Comparison of ENCODE assay signal across 8 mouse cellular contexts in the genomic region with DNA sequence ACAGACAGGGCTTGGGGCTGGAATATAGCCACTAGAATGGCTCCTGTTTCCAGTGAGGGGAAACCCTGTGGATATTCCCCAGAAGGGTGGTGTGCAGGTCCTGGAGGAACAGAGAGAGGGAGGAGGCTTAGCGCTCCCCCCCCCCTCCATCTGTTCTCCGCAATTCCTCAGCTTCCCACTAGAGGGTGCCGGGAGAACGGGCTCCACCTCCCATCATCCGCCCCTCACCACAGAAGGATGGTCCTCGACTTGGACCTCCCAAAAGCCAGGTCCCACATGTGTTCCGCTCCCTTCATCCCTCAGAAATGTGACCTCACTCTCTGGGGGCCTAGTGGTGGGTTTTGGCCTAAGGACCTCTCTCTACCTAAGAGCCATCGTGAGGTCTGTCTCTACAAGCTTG. TPM values are rescaled to one million over a fixed set of nuclear protein-coding genes. Genes with fewer than 3 reads are reported as not detected.
DNase-seq lines count a peak whose midpoint lies in the region; ATAC-seq and TF ChIP-seq lines count a peak whose summit lies in the region.

No protein-coding gene starts in this region.

- H3K36me3 ChIP-seq in forebrain, embryonic 14.5 days (ENCODE audit: control insufficient read depth, insufficient read depth, low read length), result no peaks in the 10 kb centered on the region
- no peaks in the 10 kb centered on the region for H3K36me3 ChIP-seq in hindbrain, embryonic 12.5 days
- no peaks in the 10 kb centered on the region for H3K36me3 ChIP-seq in lung, embryonic 14.5 days (ENCODE audit: insufficient read depth)

- WGBS in forebrain, embryonic 14.5 days, result 5% methylated on average over 8 of the region's 8 CpGs
- WGBS in hindbrain, embryonic 12.5 days, result 3% methylated on average over 8 of the region's 8 CpGs
- 2% methylated on average over 8 of the region's 8 CpGs for WGBS in lung, embryonic 14.5 days

- no peaks in the 10 kb centered on the region; the same call in 1 of the 2 replicates for H3K9me3 ChIP-seq in forebrain, embryonic 14.5 days (replicated peaks; ENCODE audit: control insufficient read depth, low read length)
- no peaks in the 10 kb centered on the region; the same call in 1 of the 2 replicates for H3K9me3 ChIP-seq in hindbrain, embryonic 12.5 days (replicated peaks)
- no peaks in the 10 kb centered on the region for H3K9me3 ChIP-seq in lung, embryonic 14.5 days (ENCODE audit: low read depth, low read length)

- H3K4me2 ChIP-seq in forebrain, embryonic 14.5 days (ENCODE audit: low read length), result no peak overlapping the region
- 0 out of 2 replicates have a peak overlapping the region, but pooled peaks have one; percentile 25 for H3K4me2 ChIP-seq in hindbrain, embryonic 12.5 days (replicated peaks)
- H3K4me2 ChIP-seq in lung, embryonic 14.5 days, result peak overlapping the region; percentile 51

- peaks cover 6% of the 10 kb centered on the region; the same call in 1 of the 2 replicates for H3K4me1 ChIP-seq in forebrain, embryonic 14.5 days (ENCODE audit: control insufficient read depth, insufficient read depth, low read length)
- H3K4me1 ChIP-seq in hindbrain, embryonic 12.5 days, result peaks cover 38% of the 10 kb centered on the region
- H3K4me1 ChIP-seq in lung, embryonic 14.5 days (ENCODE audit: insufficient read depth), result 0 out of 2 replicates have a peak, but pooled peaks cover 9% of the 10 kb centered on the region

- 0 out of 2 replicates have a peak, but pooled peaks cover 5% of the 10 kb centered on the region for H3K27me3 ChIP-seq in forebrain, embryonic 14.5 days (replicated peaks; ENCODE audit: control insufficient read depth, insufficient read depth, low read length)
- peaks cover 12% of the 10 kb centered on the region for H3K27me3 ChIP-seq in hindbrain, embryonic 12.5 days
- H3K27me3 ChIP-seq in lung, embryonic 14.5 days (ENCODE audit: insufficient read depth, low read length), result 0 out of 2 replicates have a peak, but pooled peaks cover 7% of the 10 kb centered on the region

- no peak overlapping the region for H3K27ac ChIP-seq in forebrain, embryonic 14.5 days (ENCODE audit: low read depth, low read length)
- H3K27ac ChIP-seq in hindbrain, embryonic 12.5 days, result 0 out of 2 replicates have a peak overlapping the region, but pooled peaks have one; percentile 17
- peak overlapping the region; percentile 80; the same call in 1 of the 2 replicates for H3K27ac ChIP-seq in lung, embryonic 14.5 days (ENCODE audit: low read depth)

- DNase-seq in right cerebral cortex, adult 2 months (ENCODE audit: low spot score in 2 of 2), result peak; percentile 59 to 70
- no peak for DNase-seq in right cerebral cortex, postnatal 36 days (ENCODE audit: low spot score in 2 of 2)
- DNase-seq in brain, adult 2 months (ENCODE audit: low read depth, low spot score), result peak; percentile 63
- peak; percentile 67 for DNase-seq in forebrain, embryonic 14.5 days (ENCODE audit: low spot score)
- DNase-seq in lung, embryonic 14.5 days, result peak; percentile 74
- peak; percentile 59 for DNase-seq in retina, postnatal 7 days (ENCODE audit: low read depth, low spot score)
- no peak for DNase-seq in spleen, postnatal 10 days (ENCODE audit: low spot score in 2 of 2)

- H3K4me3 ChIP-seq in forebrain, embryonic 14.5 days (ENCODE audit: low read depth, low read length), result no peak overlapping the region
- no peak overlapping the region for H3K4me3 ChIP-seq in hindbrain, embryonic 12.5 days
- no peak overlapping the region for H3K4me3 ChIP-seq in lung, embryonic 14.5 days (ENCODE audit: low read depth, low read length)

- ATAC-seq in forebrain, embryonic 14.5 days, result peak; percentile 60
- peak; percentile 49 for ATAC-seq in hindbrain, embryonic 12.5 days (ENCODE audit: low FRiP score)
- peak; percentile 55 for ATAC-seq in lung, embryonic 14.5 days (ENCODE audit: insufficient read depth)

- H3K9ac ChIP-seq in forebrain, embryonic 14.5 days (ENCODE audit: low read length), result no peak overlapping the region
- no peak overlapping the region for H3K9ac ChIP-seq in hindbrain, embryonic 12.5 days
- no peak overlapping the region for H3K9ac ChIP-seq in lung, embryonic 14.5 days

- TF ChIP-seq CTCF in lung, embryonic 14.5 days (IDR thresholded peaks at IDR 0.05; ENCODE audit: low read depth), result peak; percentile 93

RNA-seq across cellular contexts. Expression of a gene that starts 11.5 kb away (rescaled TPM):
- polyA plus RNA-seq in forebrain, embryonic 14.5 days (2014; fragmentation: Nextera tagmentation; extraction: Ambion mirVana), result 4.0 and 5.7 TPM in 2 replicates
- polyA plus RNA-seq in hindbrain, embryonic 12.5 days (2016; fragmentation: Nextera tagmentation; extraction: Ambion mirVana), result 29.8 and 32.5 TPM in 2 replicates
- polyA plus RNA-seq in lung, embryonic 14.5 days (2014; fragmentation: Nextera tagmentation; extraction: Ambion mirVana), result 55.7 and 59.5 TPM in 2 replicates

RNA-seq across cellular contexts. Expression of a gene that starts 51.4 kb away (rescaled TPM):
- polyA plus RNA-seq in forebrain, embryonic 14.5 days (2014; fragmentation: Nextera tagmentation; extraction: Ambion mirVana), result 6.6 and 12.3 TPM in 2 replicates
- 10.3 and 12.6 TPM in 2 replicates for polyA plus RNA-seq in hindbrain, embryonic 12.5 days (2016; fragmentation: Nextera tagmentation; extraction: Ambion mirVana)
- 2.0 TPM in 2 replicates for polyA plus RNA-seq in lung, embryonic 14.5 days (2014; fragmentation: Nextera tagmentation; extraction: Ambion mirVana)

Comparison
In these comparisons a context has a peak if more than half of its experiments do, and no peak if none do; other contexts are left out.
1. DNase-seq: peak in right cerebral cortex, adult 2 months (2 of 2), brain, adult 2 months (single experiment), forebrain, embryonic 14.5 days (single experiment), lung, embryonic 14.5 days (single experiment) and retina, postnatal 7 days (single experiment); none in right cerebral cortex, postnatal 36 days (0 of 2) and spleen, postnatal 10 days (0 of 2).
2. Peak in every context shown above with its lines, with median percentiles within 50 percentile points of each other: ATAC-seq.